Mouse (Mus musculus) heart, postnatal 0 days (tissue): ENCODE results near the gene Gng2.

ENCODE experiments used
- CTCF ChIP-seq: IDR thresholded peaks from 2 replicates; pipeline ENCODE4 v1.5.1; 2016; ENCODE audit warnings: antibody characterized with exemption, control low read depth, low read depth
- EP300 ChIP-seq: IDR thresholded peaks from 2 replicates; pipeline ENCODE4 v1.6.1; 2016; ENCODE audit warnings: antibody characterized with exemption, low read depth

DNA sequence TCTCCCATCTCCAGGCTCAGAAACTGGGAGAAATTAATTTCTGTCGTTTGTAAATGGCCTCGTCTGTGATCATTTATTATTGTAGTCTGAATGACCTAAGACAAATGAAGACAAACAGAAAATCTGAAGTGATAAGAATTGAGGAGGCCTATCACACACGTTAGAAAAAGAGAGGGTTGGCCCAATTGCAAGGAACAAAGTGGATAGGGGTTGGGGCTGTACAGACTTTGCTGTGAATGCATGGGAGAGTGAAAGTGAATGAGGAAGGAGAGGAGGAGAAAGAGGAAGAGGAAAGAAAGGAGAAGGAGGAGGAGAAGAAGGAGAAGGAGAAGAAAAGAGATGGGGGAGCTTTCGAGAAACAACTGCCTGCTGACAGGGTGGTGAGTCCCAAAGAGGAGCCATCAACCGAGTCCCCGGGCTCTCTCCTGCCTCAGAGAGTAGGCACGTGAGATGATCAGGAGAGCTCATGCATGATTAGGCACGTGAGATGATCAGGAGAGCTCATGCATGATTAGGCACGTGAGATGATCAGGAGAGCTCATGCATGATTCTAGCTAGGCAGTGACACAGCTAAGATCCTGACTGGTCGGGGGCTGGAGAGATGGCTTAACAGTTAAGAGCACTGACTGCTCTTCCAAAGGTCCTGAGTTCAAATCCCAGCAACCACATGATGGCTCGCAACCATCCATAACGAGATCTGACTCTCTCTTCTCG lies 5.0 kb downstream of the Gng2 start:
- no peak for TF ChIP-seq EP300
- TF ChIP-seq CTCF = no peak
